In genomic region chr6:92570090-92570489, GRCm38 (mm10) we compare ENCODE assay signal across 18 mouse cellular contexts.
A peak's percentile ranks its signal among the peaks of the same experiment; 100 is the strongest.
DNase-seq lines count a peak whose midpoint lies in the region; ATAC-seq and TF ChIP-seq lines count a peak whose summit lies in the region.
"Had no signal": no experiment of that assay in that cellular context is flagged by ENCODE, and none has a peak within 500 bp of the region (broad histone marks: within the 10 kb centered on the region; RNA-seq: fewer than 3 reads in every experiment).

No protein-coding gene starts in this region.

- WGBS in forebrain, postnatal 0 days: 21% methylated on average over 7 of the region's 7 CpGs
- WGBS in forebrain, embryonic 10.5 days: 65% methylated on average over 7 of the region's 7 CpGs
- 13% methylated on average over 7 of the region's 7 CpGs for WGBS in midbrain, embryonic 16.5 days

- no peak for TF ChIP-seq CTCF in forebrain, postnatal 0 days (IDR thresholded peaks at IDR 0.05; ENCODE audit: low read depth)
- TF ChIP-seq CTCF in left cerebral cortex, adult 2 months (IDR thresholded peaks at IDR 0.05): no peak
- no peak for TF ChIP-seq CTCF in cortical plate, adult 2 months (IDR thresholded peaks at IDR 0.05; ENCODE audit: extremely low read depth, insufficient read depth, low read length)

- no peaks in the 10 kb centered on the region for H3K27me3 ChIP-seq in forebrain, postnatal 0 days (ENCODE audit: insufficient read depth, low read length)
- no peaks in the 10 kb centered on the region for H3K27me3 ChIP-seq in forebrain, embryonic 10.5 days (ENCODE audit: poor library complexity, severe bottlenecking)
- no peaks in the 10 kb centered on the region for H3K27me3 ChIP-seq in midbrain, embryonic 16.5 days (ENCODE audit: control insufficient read depth, insufficient read depth, low read depth, low read length)
- H3K27me3 ChIP-seq: CH12.LX; embryonic facial prominence, embryonic 13.5 days; limb, embryonic 15.5 days; liver, embryonic 15.5 days had no signal

- H3K9ac ChIP-seq in forebrain, postnatal 0 days: no peak overlapping the region
- 0 out of 2 replicates have a peak overlapping the region, but pooled peaks have one; percentile 25 for H3K9ac ChIP-seq in midbrain, embryonic 16.5 days (ENCODE audit: low read depth, low read length)
- H3K9ac ChIP-seq: embryonic facial prominence, embryonic 13.5 days; limb, embryonic 15.5 days; liver, embryonic 15.5 days had no signal

- TF ChIP-seq POLR2A in cortical plate, adult 2 months (IDR thresholded peaks at IDR 0.05; ENCODE audit: extremely low read depth, insufficient read depth, low read length): no peak

- H3K4me2 ChIP-seq in forebrain, postnatal 0 days (ENCODE audit: low read depth): no peak overlapping the region
- no peak overlapping the region for H3K4me2 ChIP-seq in midbrain, embryonic 16.5 days (ENCODE audit: low read length)
- H3K4me2 ChIP-seq: embryonic facial prominence, embryonic 13.5 days; heart, embryonic 11.5 days; limb, embryonic 15.5 days; liver, embryonic 15.5 days had no signal

- H3K9me3 ChIP-seq in forebrain, postnatal 0 days (ENCODE audit: low read length): no peaks in the 10 kb centered on the region
- H3K9me3 ChIP-seq in forebrain, embryonic 10.5 days: no peaks in the 10 kb centered on the region
- no peaks in the 10 kb centered on the region for H3K9me3 ChIP-seq in midbrain, embryonic 16.5 days (replicated peaks; ENCODE audit: control insufficient read depth, low read length, poor library complexity, severe bottlenecking)
- H3K9me3 ChIP-seq: embryonic facial prominence, embryonic 13.5 days; limb, embryonic 15.5 days; liver, embryonic 15.5 days had no signal

- H3K36me3 ChIP-seq in forebrain, postnatal 0 days (ENCODE audit: insufficient read depth): no peaks in the 10 kb centered on the region; the same call in 1 of the 2 replicates
- H3K36me3 ChIP-seq in forebrain, embryonic 10.5 days (replicated peaks): no peaks in the 10 kb centered on the region
- no peaks in the 10 kb centered on the region for H3K36me3 ChIP-seq in midbrain, embryonic 16.5 days (ENCODE audit: control insufficient read depth, insufficient read depth, low read length)
- H3K36me3 ChIP-seq: limb, embryonic 15.5 days; liver, embryonic 15.5 days had no signal

- intact Hi-C loops in left cerebral cortex, adult 2 months (cut with DNase I): no loop called here
- intact Hi-C loops in left cerebral cortex, postnatal 4 days (cut with DNase I): no loop called here

- peak; percentile 26 for DNase-seq in forebrain, postnatal 0 days
- DNase-seq in forebrain, embryonic 10.5 days (ENCODE audit: extremely low spot score, low spot score): no peak
- DNase-seq in left cerebral cortex, adult 2 months (ENCODE audit: extremely low spot score in 1 of 2, low spot score in 2 of 2): no peak
- no peak for DNase-seq in left cerebral cortex, postnatal 4 days
- no peak for DNase-seq in adrenal gland, postnatal 25 days
- no peak for DNase-seq in urinary bladder, postnatal 14 days (ENCODE audit: low spot score)
- DNase-seq: cerebellum, postnatal 10 days; layer of hippocampus, postnatal 36 days; thymus, postnatal 14 days had no signal

- no peak for ATAC-seq in forebrain, postnatal 0 days
- ATAC-seq in midbrain, embryonic 16.5 days: peak; percentile 51; the same call in 1 of the 2 replicates

- H3K4me1 ChIP-seq in forebrain, postnatal 0 days (ENCODE audit: insufficient read depth): no peaks in the 10 kb centered on the region
- peaks cover 15% of the 10 kb centered on the region for H3K4me1 ChIP-seq in forebrain, embryonic 10.5 days
- peaks cover 12% of the 10 kb centered on the region for H3K4me1 ChIP-seq in cortical plate, adult 2 months (ENCODE audit: control insufficient read depth, insufficient read depth, low read length)
- H3K4me1 ChIP-seq in midbrain, embryonic 16.5 days (ENCODE audit: control insufficient read depth, insufficient read depth, low read length): peaks cover 16% of the 10 kb centered on the region
- H3K4me1 ChIP-seq: embryonic facial prominence, embryonic 13.5 days; limb, embryonic 15.5 days; liver, embryonic 15.5 days had no signal

- no peak overlapping the region for H3K4me3 ChIP-seq in forebrain, postnatal 0 days (ENCODE audit: low read depth, low read length)
- H3K4me3 ChIP-seq in forebrain, embryonic 10.5 days: no peak overlapping the region
- H3K4me3 ChIP-seq in left cerebral cortex, adult 2 months: no peak overlapping the region
- no peak overlapping the region for H3K4me3 ChIP-seq in cortical plate, adult 2 months (ENCODE audit: insufficient read depth, low read length)
- no peak overlapping the region for H3K4me3 ChIP-seq in midbrain, embryonic 16.5 days (ENCODE audit: low read depth, low read length)
- H3K4me3 ChIP-seq: embryonic facial prominence, embryonic 13.5 days; limb, embryonic 15.5 days; liver, embryonic 15.5 days had no signal

- H3K27ac ChIP-seq in forebrain, postnatal 0 days (ENCODE audit: low read depth, low read length): peak overlapping the region; percentile 29
- no peak overlapping the region for H3K27ac ChIP-seq in forebrain, embryonic 10.5 days
- H3K27ac ChIP-seq in left cerebral cortex, adult 2 months: peak overlapping the region; percentile 73
- H3K27ac ChIP-seq in cortical plate, adult 2 months (ENCODE audit: insufficient read depth, low read length): peak overlapping the region; percentile 72; the same call in 1 of the 2 replicates
- H3K27ac ChIP-seq in midbrain, embryonic 16.5 days (ENCODE audit: low read length): peak overlapping the region; percentile 45
- H3K27ac ChIP-seq: embryonic facial prominence, embryonic 13.5 days; kidney, postnatal 0 days; limb, embryonic 15.5 days; liver, embryonic 15.5 days; macrophage had no signal
